Mouse (Mus musculus) heart, embryonic 16.5 days (tissue): ENCODE measurements around the gene Appl2. TPM values are rescaled to one million over a fixed set of nuclear protein-coding genes. Genes with fewer than 3 reads are reported as not detected.

Experiments
- ATAC-seq: fragments of 200-750 bp; cut with Nextera tagmentation; replicated peaks from 2 replicates; pipeline ENCODE4 v1.8.0; 2017; ENCODE audit warnings: moderate number of reproducible peaks; ENCODE audit not compliant: insufficient read depth, low FRiP score; ENCODE audit errors: extremely low read depth
- H3K27ac ChIP-seq: fragments of 300-500 bp; sonication (generic); 2 replicates; pipeline ENCODE4 v1.5.1; 2014; ENCODE audit warnings: mild to moderate bottlenecking, low read length, control low read depth, moderate library complexity
- H3K27me3 ChIP-seq: fragments of 300-500 bp; sonication (generic); 2 replicates; pipeline ENCODE4 v1.6.1; 2014; ENCODE audit warnings: low read length, mixed read lengths; ENCODE audit not compliant: control insufficient read depth, insufficient read depth
- H3K36me3 ChIP-seq: fragments of 300-500 bp; sonication (generic); 2 replicates; pipeline ENCODE4 v1.6.1; 2014; ENCODE audit not compliant: control insufficient read depth, insufficient read depth
- H3K4me1 ChIP-seq: fragments of 300-500 bp; sonication (generic); 2 replicates; pipeline ENCODE4 v1.6.1; 2014; ENCODE audit warnings: low read length, mixed read lengths; ENCODE audit not compliant: control insufficient read depth, insufficient read depth
- H3K4me2 ChIP-seq: fragments of 300-500 bp; sonication (generic); 2 replicates; pipeline ENCODE4 v1.6.1; 2014; ENCODE audit warnings: low read depth, mild to moderate bottlenecking, control low read depth, low read length
- H3K4me3 ChIP-seq: fragments of 300-500 bp; sonication (generic); 2 replicates; pipeline ENCODE4 v1.5.1; 2014; ENCODE audit warnings: mild to moderate bottlenecking, control low read depth, low read length
- H3K9ac ChIP-seq: fragments of 300-500 bp; sonication (generic); 2 replicates; pipeline ENCODE4 v1.6.1; 2014; ENCODE audit warnings: low read length, control low read depth
- H3K9me3 ChIP-seq: fragments of 300-500 bp; sonication (generic); replicated peaks from 2 replicates; pipeline ENCODE4 v1.6.1; 2016; ENCODE audit warnings: low read length; ENCODE audit not compliant: control insufficient read depth
- WGBS: fragments of 180-500 bp; shearing (Covaris S2); extraction: QIAGEN DNeasy Blood & Tissue Kit; methylation state at CpG from one replicate; pipeline ENCODE4 v1.1.7; 2014; 5-methylcytosine and 5-hydroxymethylcytosine counted together
- polyA plus RNA-seq: library from polyadenylated mRNA; unstranded; fragments of >200 nt; fragmentation: Nextera tagmentation; extraction: Ambion mirVana; gene quantifications from 2 replicates; pipeline ENCODE4 v1.2.1, GENCODE M21; 2015

The Appl2 gene
- polyA plus RNA-seq, 1 experiment from 2014 or later: 42.1 TPM

DNA sequence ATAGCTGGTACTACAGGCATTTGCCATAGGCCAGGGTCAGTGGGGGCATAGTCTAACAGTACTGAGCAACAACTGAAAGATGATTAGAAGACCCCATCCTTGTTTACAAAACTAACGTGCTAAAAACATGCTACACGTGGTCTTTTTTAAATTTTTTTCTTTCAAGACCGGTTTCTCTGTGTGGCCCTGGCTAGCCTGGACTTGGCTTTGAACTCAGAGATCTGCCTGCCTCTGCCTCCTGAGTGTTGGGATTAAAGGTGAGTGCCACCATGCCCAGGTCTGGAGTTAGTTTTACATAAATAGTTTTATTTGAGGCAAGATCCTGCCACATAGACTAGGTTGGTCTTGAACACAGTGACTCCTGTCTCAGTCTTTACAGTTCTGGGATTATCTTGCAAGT is 41.4 kb downstream of the Appl2 start:
- Histone ChIP-seq H3K27ac (no peak overlapping the region), H3K9me3 (no peaks in the 10 kb centered on the region), H3K9ac (no peak overlapping the region), H3K27me3 (no peaks in the 10 kb centered on the region), H3K36me3 (peaks cover 55% of the 10 kb centered on the region), H3K4me3 (no peak overlapping the region), H3K4me1 (no peaks in the 10 kb centered on the region), H3K4me2 (no peak overlapping the region)
- no peak for ATAC-seq
- 86% methylated on average over 3 of the region's 3 CpGs for WGBS

DNA sequence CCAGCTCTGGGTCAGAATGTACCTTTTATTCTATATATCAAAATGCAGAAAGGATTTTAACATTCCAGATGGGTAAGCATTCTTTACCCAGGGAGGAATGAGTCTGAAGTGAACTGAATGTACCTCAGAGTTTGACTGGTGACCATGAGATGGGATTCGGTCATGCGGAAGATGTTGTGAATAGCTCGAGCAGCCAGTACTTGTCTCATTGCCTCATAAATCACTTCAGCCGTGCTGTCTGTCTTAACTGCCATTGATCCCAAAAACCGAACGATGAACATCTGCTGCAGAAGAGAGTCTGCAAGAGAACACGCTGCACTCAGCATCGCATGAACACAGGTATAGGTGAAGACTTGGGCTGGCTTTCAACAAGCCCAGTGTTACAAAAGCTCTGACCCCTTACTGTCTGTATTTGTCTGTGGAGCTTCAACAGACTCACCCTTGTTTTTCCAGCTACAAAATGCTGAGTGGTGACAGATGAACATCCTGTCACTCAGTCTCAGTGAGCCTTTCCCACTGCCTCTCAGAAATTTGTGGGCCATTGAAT is 42.8 kb downstream of the Appl2 start:
- no peaks in the 10 kb centered on the region; the same call in 1 of the 2 replicates for H3K4me1 ChIP-seq
- no peaks in the 10 kb centered on the region for H3K27me3 ChIP-seq
- H3K27ac ChIP-seq: no peak overlapping the region
- 84% methylated on average over 8 of the region's 8 CpGs for WGBS
- no peak for ATAC-seq
- H3K36me3 ChIP-seq: peaks cover 54% of the 10 kb centered on the region
- H3K4me2 ChIP-seq: no peak overlapping the region
- H3K9ac ChIP-seq: no peak overlapping the region
- no peak overlapping the region for H3K4me3 ChIP-seq
- H3K9me3 ChIP-seq: no peaks in the 10 kb centered on the region

DNA sequence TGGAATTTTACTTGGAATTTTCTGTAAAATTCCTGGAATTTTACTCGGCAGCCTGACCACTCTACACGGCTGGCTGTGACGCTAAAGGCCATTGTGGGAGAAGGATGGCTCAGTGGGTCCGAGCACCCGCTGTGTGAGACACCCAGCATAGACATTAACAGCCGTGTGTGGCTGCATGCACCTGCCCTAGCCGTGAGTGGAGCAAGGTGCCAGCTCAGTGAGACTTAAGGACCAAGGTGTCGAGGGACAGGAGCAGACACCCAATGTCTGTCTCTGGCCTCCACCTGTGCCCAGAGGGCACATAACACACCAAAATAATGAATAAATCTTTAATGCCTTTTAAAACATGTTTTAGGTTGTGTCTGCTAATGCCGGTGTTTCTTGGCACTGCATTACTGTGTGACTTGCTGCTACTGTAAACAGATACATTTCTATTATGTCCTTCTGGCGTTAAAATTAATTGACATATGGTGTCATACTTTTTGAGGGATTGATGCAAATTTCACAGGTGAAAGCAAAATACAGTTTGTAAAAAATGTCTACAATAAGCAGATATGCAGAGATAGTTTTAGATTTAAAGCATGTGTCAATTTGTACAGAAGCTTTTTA is 44.5 kb downstream of the Appl2 start:
- Histone ChIP-seq H3K36me3 (peaks cover 60% of the 10 kb centered on the region), H3K9ac (no peak overlapping the region), H3K9me3 (no peaks in the 10 kb centered on the region), H3K4me2 (no peak overlapping the region), H3K4me3 (no peak overlapping the region), H3K4me1 (peaks cover 4% of the 10 kb centered on the region), H3K27ac (no peak overlapping the region), H3K27me3 (no peaks in the 10 kb centered on the region)
- WGBS: 90% methylated on average over 10 of the region's 10 CpGs
- ATAC-seq: no peak

DNA sequence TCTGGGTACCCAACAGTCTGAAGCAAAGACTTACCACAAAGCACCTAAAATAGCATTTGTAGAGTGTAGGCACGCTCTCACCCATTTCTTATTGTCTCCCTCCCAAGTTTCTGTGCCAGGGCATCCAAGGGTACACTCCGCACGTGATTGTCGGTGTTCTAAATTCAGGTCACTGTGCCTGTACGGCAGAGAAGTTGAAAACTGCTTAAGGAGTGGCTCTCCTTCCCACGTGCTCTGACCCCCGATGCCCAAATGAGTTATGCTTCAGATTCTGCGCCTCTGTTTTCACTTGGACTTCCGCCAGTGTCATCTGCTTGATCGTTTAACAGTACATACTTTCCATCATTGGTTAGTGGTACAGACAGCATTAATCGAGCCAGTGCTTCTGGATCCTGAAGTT is 47.9 kb downstream of the Appl2 start:
- WGBS: 66% methylated on average over 11 of the region's 11 CpGs
- Histone ChIP-seq H3K27me3 (no peaks in the 10 kb centered on the region), H3K36me3 (peaks cover 45% of the 10 kb centered on the region), H3K27ac (no peak overlapping the region), H3K4me1 (peaks cover 4% of the 10 kb centered on the region), H3K9me3 (no peaks in the 10 kb centered on the region), H3K9ac (no peak overlapping the region), H3K4me3 (no peak overlapping the region), H3K4me2 (no peak overlapping the region)
- no peak for ATAC-seq

DNA sequence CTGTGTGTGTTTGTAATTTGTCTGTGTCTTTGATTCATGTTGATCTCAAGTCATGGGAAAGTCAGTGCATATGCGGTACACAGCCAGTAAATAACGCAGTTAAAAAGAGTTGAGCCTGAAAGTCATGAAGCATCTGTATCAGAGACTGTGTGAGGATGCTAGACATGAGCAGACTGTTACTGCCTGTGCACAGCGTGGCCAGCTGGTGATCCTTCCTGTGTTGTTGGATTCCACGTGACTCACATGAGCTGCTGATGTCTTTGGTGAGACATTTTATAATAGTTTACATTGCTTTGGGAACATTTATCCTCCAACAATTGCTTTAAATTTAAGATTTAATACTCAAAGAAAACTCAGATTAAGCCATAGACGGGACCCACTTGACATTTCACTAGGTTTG is 54.0 kb downstream of the Appl2 start:
- no peak overlapping the region for H3K27ac ChIP-seq
- H3K4me2 ChIP-seq: no peak overlapping the region
- ATAC-seq: no peak
- peaks cover 49% of the 10 kb centered on the region for H3K36me3 ChIP-seq
- 86% methylated on average over 5 of the region's 5 CpGs for WGBS
- no peaks in the 10 kb centered on the region for H3K9me3 ChIP-seq
- H3K27me3 ChIP-seq: no peaks in the 10 kb centered on the region
- H3K4me3 ChIP-seq: no peak overlapping the region
- H3K4me1 ChIP-seq: no peaks in the 10 kb centered on the region
- H3K9ac ChIP-seq: no peak overlapping the region

DNA sequence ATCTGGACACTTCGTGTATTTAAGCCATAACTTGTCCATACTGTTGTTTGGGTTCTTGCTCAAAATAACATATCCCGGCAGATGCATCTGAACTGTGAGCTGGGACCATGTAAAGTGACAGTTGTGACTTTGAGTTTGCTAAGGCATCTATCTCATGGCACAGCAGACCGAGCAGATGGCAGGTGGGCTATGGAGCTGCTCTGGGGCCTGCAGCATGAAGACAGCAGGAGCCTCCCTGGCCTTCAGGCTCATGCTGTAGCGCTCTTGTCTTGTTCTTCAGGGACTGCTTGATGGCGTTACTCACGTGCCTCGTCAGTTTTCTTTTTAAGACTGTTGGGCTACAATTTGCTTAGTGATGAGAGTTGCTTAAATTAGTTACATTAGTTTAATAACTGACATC is 55.9 kb downstream of the Appl2 start:
- Histone ChIP-seq H3K36me3 (peaks cover 50% of the 10 kb centered on the region), H3K27me3 (no peaks in the 10 kb centered on the region), H3K4me2 (no peak overlapping the region), H3K27ac (no peak overlapping the region), H3K4me1 (no peaks in the 10 kb centered on the region), H3K9ac (no peak overlapping the region), H3K9me3 (no peaks in the 10 kb centered on the region), H3K4me3 (no peak overlapping the region)
- ATAC-seq: no peak
- WGBS: 88% methylated on average over 7 of the region's 7 CpGs

DNA sequence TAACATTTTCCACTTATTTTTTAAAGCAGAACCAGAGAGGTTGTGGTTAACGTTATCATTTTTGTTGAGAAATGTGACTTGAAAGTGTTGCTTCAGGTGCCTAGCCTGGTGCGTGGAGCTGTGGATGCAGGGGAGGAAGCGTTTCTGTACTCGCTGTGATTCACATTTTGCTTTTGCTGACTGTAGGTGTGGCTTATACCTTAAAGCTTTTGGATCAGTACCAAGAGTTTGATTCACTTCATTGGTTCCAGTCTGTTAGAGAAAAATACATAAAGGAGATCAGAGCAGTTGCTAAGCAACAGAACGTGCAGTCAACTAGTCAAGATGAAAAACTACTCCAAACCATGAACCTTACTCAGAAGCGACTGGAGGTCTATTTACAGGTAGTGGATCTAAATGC is 57.7 kb downstream of the Appl2 start:
- Histone ChIP-seq H3K9ac (no peak overlapping the region), H3K4me2 (no peak overlapping the region), H3K4me3 (no peak overlapping the region), H3K4me1 (no peaks in the 10 kb centered on the region), H3K36me3 (peaks cover 62% of the 10 kb centered on the region), H3K27me3 (no peaks in the 10 kb centered on the region), H3K9me3 (no peaks in the 10 kb centered on the region), H3K27ac (no peak overlapping the region)
- no peak for ATAC-seq
- 90% methylated on average over 6 of the region's 6 CpGs for WGBS

DNA sequence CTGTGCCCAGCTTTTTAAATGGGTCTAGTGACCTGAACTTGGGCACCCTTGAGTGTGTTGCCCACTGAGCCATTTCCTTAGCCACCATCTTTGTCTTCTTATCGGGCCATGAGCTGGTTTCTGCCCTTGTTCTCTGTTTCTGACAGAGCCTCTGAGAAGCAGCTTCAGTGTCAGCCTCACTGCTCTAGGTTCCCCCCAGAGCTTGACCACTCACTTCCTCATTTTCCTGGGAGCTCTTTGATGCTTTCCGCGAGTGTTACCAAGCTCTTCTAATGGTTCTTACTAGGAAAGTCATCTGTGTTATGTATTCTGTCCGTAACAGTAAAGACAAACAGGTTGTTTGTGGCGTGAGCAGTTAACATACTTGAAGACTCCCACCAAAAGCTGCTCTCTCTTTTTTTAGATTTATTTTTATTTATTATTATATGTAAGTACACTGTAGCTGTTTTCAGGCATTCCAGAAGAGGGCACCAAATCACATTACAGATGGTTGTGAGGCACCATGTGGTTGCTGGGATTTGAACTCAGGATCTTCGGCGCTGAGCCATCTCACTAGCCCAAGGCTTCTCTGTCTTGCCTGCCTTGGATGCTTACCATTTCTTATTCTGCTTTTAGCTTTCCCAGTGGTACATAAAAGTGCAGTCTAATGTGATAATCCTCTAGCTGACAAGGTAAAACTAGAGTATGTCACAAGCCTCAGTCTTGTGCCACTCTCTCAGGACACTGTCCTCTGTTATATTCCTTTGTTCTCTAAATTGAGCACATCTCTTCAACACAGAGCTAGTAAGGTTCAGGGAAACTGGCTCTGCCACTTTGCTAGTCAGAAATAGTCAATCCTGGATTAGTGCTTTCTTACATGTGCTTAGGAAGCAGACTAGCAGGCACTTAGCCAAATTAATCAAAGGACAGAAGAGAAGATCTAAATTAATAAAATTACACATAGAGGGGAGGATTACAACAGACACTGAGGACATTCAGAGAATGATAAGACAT is 82.8 kb downstream of the Appl2 start:
- H3K36me3 ChIP-seq: peaks cover 43% of the 10 kb centered on the region
- 96% methylated on average over 7 of the region's 7 CpGs for WGBS
- ATAC-seq: no peak

DNA sequence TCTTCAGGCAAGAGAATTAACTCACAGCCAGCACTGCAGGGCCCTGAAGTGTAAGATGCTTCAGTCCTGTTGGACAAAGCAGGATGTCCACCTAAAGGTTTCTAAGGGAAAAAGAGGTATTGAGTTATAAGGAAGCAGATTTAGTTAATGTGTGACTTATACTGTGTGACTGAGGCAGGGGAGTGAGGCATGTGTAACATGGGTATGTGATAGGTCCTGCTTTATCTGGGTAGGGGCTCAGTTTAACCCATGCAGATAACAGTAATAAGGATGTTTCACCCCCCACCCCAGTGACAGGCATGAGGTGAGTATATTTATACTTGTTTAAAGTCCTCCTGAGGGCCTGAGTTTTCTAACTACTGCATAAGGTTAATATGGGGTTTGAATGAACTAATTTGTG is 85.5 kb downstream of the Appl2 start:
- no peak overlapping the region for H3K9ac ChIP-seq
- H3K4me2 ChIP-seq: no peak overlapping the region
- H3K4me1 ChIP-seq: no peaks in the 10 kb centered on the region
- H3K27me3 ChIP-seq: no peaks in the 10 kb centered on the region
- no peak overlapping the region for H3K4me3 ChIP-seq
- no peaks in the 10 kb centered on the region for H3K9me3 ChIP-seq
- ATAC-seq: no peak
- H3K27ac ChIP-seq: no peak overlapping the region
- H3K36me3 ChIP-seq: peaks cover 45% of the 10 kb centered on the region

More for the DNA sequence above, 82.8 kb downstream of the Appl2 start:
- H3K27me3 ChIP-seq: no peaks in the 10 kb centered on the region
- no peak overlapping the region for H3K4me3 ChIP-seq
- no peak overlapping the region for H3K27ac ChIP-seq
- no peaks in the 10 kb centered on the region for H3K9me3 ChIP-seq
- H3K4me2 ChIP-seq: no peak overlapping the region
- H3K4me1 ChIP-seq: no peaks in the 10 kb centered on the region
- H3K9ac ChIP-seq: no peak overlapping the region
